Mouse (Mus musculus) ES-Bruce4 (cell line): ENCODE results near the gene Zbtb25.

Experiments used
- CTCF ChIP-seq: IDR thresholded peaks from one replicate; pipeline ENCODE4 v1.8.1; 2011; ENCODE audit warnings: low read depth, low read length
- EP300 ChIP-seq: IDR thresholded peaks from 2 replicates; pipeline ENCODE4 v1.6.1; 2011; ENCODE audit warnings: low read depth, low read length; ENCODE audit not compliant: insufficient read depth

GRCm38 (mm10) chr12:76373991-76374390 is 4.6 kb upstream of the Zbtb25 start:
- no peak for TF ChIP-seq CTCF
- no peak for TF ChIP-seq EP300
